Mouse (Mus musculus) olfactory bulb, adult 2 months (tissue): ENCODE results near the gene Col4a4.

Source experiments
- CTCF ChIP-seq: fragments of 200-500 bp; IDR thresholded peaks from 2 replicates; pipeline ENCODE4 v1.5.1; 2012; ENCODE audit warnings: low read depth, mild to moderate bottlenecking, low read length, moderate library complexity; ENCODE audit not compliant: insufficient read depth
- POLR2A ChIP-seq: fragments of 200-500 bp; IDR thresholded peaks from 2 replicates; pipeline ENCODE4 v1.6.1; 2012; ENCODE audit warnings: mild to moderate bottlenecking, low read depth, low read length, moderate library complexity; ENCODE audit not compliant: insufficient read depth

DNA sequence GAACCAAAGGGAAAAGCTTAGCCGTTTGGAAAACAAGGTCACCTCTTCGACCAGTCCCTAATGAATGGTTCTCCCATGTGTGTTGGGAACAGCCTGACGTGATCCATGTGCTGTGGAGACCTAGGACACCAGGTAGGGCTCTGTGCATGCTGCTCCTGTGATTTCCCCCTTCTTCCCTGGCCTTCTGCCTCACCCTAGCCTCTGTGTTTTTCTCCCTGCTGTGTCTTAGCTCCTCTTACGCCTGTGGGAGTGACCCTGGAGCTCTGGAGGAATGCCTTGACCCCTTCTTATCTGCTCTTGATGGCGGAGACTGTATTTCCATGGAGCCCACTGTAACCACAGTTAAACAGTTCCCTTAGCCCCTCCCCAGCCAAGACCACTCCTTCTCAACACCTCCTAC, 31.8 kb downstream of the Col4a4 start:
- TF ChIP-seq CTCF (no peak), POLR2A (no peak)
